19 mouse cellular contexts compared by ENCODE assay signal in the genomic region with DNA sequence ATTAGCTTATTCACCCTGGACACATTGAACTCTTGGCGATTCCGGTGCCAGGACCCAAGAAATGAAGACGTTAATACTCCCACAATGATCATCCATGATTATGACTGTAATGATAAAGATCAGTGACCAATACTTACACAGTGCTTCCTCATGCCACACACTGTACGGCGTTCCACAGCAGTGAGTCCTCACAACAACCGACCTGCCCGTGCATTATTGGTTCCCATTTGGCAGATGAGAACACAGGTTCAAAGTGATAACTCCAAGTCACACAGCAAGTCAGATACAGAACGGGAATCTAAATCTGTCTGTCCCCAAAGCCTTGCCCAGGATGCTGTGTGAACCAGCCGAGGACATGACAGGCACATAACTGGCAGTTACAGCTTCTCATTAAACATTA.
"Had no signal": no experiment of that assay in that cellular context is flagged by ENCODE, and none has a peak within 500 bp of the region (broad histone marks: within the 10 kb centered on the region; RNA-seq: fewer than 3 reads in every experiment).

No protein-coding gene starts in this region.

- H3K4me1 ChIP-seq: midbrain, embryonic 12.5 days; neural tube, embryonic 13.5 days; neural tube, embryonic 15.5 days had no signal

- H3K4me3 ChIP-seq: liver, embryonic 15.5 days; lung, embryonic 15.5 days; midbrain, embryonic 10.5 days; midbrain, embryonic 12.5 days; myocyte; neural tube, embryonic 13.5 days; neural tube, embryonic 15.5 days; stomach, embryonic 15.5 days had no signal

- H3K36me3 ChIP-seq: midbrain, embryonic 10.5 days; midbrain, embryonic 12.5 days had no signal

- DNase-seq: liver, postnatal 0 days; lung, adult 2 months; lung, postnatal 4 days; midbrain, embryonic 14.5 days; retina, postnatal 1 day; right cerebral cortex, adult 18-20 months; right cerebral cortex, postnatal 25 days; right cerebral cortex, postnatal 4 days; thymus, adult 18-20 months; thymus, postnatal 14 days; thymus, postnatal 36 days had no signal

- H3K27ac ChIP-seq: liver, embryonic 15.5 days; lung, embryonic 15.5 days; midbrain, embryonic 10.5 days; midbrain, embryonic 12.5 days; neural tube, embryonic 13.5 days; neural tube, embryonic 15.5 days; stomach, embryonic 15.5 days had no signal

- H3K27me3 ChIP-seq: liver, embryonic 15.5 days; lung, embryonic 15.5 days; midbrain, embryonic 12.5 days; neural tube, embryonic 13.5 days; neural tube, embryonic 15.5 days; stomach, embryonic 15.5 days had no signal

- H3K9me3 ChIP-seq: liver, embryonic 15.5 days; lung, embryonic 15.5 days; midbrain, embryonic 10.5 days; midbrain, embryonic 12.5 days; neural tube, embryonic 13.5 days; neural tube, embryonic 15.5 days; stomach, embryonic 15.5 days had no signal
